Mouse (Mus musculus): ENCODE measurements around the gene Adam1b.
"Not testable (repeated sequence)": the region's sequence is repeated elsewhere in the genome, so short reads cannot be mapped to it uniquely, and the experiment has no call there.

Gene Adam1b

DNA sequence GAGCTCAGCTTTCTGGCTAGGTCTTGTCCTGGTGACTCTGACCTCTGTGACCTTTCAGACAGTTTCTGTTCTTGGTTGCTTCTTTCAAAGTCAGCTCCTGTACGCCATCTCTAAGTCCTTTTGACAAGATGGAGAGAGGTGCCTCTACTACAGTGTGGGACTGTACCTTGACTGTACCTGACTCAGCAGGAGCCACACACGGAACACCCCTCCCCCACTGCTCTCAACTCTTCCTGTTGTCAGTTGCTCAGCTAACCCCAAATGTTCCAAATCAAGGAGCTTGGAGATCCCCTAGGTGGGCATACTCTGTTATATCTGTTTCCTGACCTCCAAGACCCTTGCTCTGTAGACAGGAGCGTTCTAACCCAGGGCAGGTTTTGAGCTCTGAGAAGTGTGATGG lies at the start of gene Adam1b:
Gene Adam1b (minus strand): TSS at position 205 of the 400 bp plus-strand sequence.
- no peak for DNase-seq (ENCODE audit: low read depth, low spot score)

DNA sequence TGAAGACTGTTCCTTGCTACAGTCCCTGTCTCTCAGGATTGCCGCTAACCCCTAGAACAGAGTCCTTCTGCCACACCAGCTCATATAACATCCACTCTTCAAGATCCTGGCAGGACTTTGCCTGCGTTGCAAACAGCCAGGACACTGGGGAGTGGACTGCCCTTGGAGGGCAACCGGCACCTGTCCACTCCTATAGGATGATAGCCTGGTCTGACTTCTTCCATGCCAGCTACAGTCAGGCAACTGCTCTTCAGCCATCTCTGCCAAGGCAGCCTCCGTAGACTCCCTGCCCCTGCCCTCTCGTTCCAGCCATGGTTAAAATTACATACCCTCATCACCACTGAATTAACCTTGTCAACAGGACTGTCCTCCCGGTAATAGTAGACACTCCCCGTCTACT lies 46.0 kb upstream of the Adam1b start:
- no peak for DNase-seq (ENCODE audit: low read depth, low spot score)

DNA sequence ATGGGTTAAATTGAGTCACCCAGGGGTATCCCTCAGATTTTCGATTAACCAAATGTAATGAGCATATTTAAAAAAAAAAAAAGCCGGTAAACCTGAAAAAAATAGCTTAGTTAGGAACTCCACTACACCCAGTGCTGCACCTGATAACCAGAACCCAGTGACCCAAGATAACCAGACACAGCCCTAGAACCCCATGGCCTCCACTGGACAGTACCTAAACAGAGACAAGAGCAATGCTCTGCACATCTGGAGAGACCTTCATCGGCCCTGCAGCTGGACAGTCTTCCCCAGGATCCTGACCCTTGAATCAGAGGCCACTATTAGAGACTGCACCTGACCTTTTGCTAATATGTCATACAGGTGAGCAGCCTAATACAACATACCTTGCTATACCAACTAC lies 43.8 kb upstream of the Adam1b start:
- DNase-seq (ENCODE audit: low read depth, low spot score) = no peak

DNA sequence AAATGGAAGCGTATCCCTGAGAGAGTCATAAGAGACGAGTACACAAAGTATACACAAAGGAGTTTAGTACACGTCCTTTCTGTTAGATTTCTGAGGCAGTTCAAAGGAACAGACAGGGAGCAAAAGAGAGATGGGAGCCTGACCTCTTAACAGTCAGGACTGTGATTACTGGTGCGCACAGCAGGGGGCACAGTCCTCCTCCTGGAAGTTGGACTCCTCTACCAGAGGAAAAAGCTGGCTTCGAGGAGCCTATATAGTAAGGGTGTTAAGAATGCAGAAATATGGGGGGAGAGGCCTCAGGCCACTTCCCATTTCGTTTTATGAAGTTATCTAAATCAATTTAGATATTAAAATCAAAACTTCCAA lies 43.3 kb upstream of the Adam1b start:
- no peak for DNase-seq (ENCODE audit: low read depth, low spot score)

DNA sequence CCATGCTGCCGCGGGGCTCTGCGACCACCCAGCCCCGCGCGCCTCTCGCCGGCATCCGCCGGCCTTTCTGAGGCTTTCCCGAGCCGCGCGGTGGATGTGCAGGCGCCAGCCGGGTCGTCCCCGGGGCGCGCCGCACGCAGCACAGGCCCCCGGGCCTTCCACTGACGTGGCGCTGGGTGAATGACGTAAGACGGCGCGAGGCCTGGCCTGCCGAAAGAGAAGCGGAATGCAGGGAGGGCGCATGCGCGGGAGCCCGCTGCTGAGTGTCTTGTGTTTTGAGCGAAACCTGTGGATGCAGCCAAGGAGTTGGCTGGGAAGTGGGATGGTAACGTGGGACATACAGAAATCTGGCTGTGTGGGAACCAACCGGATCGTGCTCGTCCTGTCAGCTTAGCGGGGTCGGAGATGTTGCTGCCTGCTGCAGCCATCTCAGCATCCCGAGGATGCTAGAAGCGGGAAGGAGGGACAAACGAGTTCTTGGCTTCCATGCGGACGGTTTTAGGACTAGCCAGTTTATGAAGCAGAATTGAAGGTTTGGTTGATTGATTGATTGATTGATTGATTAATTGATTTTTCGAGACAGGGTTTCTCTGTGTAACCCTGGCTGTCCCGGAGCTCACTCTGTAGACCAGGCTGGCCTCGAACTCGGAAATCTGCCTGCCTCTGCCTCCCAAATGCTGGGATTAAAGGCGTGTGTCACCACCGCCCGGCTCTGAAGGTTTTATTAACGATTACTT lies 42.7 kb upstream of the Adam1b start, which contains the start of gene Mapkapk5:
Gene Mapkapk5 (minus strand): TSS at position 113 of the 737 bp plus-strand sequence.
- peak; percentile 90 for DNase-seq (ENCODE audit: low read depth, low spot score)

DNA sequence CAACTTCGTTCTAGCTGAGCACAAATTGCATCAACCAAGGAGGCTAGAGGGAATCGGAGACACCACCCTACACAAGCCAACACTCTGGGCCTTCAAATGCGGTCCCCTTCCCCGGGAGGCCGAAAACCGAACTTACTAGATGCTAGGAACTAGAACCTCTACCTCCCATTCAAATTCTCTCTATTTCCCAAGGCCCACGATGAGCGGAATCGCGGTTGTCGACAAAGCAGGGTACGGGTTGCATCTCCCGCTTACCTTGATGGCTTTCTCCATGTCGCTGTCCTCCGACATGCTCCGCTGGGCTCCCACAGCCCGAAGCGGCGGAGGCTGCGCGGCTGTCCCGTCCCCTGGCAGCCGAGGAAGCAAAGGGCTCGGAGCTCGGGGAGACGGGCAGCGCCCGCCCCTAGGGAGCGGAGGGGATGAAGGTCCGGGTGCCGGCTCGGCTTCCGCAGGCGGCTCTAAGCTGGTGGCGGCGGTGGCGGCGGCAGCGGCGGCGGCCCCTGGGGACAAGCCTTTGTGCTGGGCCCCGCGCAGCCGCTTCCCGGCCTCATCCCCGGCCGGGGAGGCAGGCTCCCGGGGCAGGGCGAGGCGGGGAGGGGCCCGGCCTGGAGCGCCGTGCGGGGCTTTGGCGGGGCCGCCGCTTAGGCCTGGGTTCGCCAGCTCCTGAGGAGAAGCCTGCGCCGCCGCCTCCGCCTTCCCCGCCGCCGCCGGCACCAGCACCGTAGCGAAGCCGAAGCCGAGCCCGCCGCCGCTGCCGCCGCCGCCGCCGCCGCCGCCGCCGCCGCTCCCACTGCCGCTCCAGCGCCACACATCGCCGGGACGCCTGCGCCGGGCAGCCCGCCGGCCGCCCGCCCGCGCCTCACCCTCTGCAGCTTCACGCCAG lies 41.9 kb upstream of the Adam1b start, which contains the start of the genes Adam1a and Gm42878:
Gene Adam1a (minus strand): TSS at position 573 of the 883 bp plus-strand sequence.
Gene Gm42878 (minus strand): TSS at position 573 of the 883 bp plus-strand sequence.
- no peak for DNase-seq (ENCODE audit: low read depth, low spot score)

DNA sequence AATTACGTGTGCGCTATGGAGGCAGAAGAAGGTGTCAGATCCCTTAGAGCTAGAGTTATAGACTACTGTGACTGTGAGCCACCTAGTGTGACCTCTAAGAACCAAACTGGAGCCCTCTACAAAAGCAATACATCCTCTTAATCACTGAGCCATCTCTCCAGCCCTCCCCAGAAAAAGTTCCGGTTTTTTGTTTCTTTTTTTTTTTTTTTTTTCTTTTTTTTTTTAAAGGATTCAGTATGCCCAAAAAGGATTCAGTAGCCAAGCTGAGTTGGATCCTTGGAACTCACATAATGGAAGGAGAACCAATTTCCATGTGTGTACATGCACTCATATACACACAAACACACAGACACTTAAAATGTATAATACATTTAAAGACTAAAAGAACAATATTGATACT lies 40.1 kb upstream of the Adam1b start:
- no peak for DNase-seq (ENCODE audit: low read depth, low spot score)

DNA sequence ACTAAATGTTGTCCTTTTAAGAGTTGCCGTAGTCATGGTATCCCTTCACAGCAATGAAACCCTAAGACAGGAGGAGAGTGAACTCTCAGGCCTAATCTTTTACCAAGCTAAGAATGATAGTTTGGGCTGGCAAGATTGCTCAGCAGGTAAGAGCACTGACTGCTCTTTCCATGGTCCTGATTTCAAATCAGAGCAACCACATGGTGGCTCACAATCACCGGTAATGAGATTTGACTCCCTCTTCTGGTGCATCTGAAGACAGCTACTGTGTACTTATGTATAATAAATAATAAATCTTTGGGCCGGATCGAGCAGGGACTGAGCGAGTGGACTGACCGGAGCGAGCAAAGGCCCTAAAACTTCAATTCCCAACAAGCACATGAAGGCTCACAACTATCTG lies 38.0 kb upstream of the Adam1b start:
- no peak for DNase-seq (ENCODE audit: low read depth, low spot score)

DNA sequence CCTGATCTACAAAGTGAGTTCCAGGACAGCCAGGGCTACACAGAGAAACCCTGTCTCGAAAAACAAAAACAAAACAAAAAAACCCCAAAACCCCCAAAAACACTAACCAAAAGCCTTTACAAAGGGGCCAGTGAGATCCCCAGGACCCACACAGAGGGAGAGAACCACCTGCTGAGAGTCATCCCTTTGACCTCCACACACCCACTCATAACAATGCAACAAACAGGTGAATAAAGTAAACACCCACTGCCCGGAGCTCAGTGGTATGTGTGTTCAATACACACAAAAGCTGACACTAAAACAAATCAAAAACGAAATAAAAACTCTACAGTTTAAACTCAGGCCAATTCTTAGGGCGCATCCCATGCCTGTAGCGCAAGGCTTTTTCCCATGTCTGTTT lies 36.8 kb upstream of the Adam1b start:
- DNase-seq (ENCODE audit: low read depth, low spot score) = no peak

DNA sequence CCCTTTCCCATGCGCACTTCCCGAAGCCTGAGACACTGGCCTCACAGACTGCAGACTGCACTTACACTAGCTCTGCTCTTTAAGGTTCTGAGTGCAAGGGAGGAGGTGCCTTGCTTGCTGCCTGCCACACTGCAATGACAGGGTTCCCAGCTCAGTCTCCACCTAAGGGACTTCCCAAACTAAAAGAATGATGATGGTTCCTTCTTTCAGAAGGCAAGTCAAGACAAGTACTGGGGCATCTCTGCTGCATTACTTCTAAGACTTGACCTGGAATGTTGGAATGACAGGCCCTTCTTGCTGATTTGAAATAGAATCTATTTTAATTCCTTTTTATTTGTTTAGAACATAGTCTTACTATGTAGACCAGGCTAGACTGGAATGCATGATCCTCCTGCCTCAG lies 34.4 kb upstream of the Adam1b start:
- DNase-seq (ENCODE audit: low read depth, low spot score) = no peak

DNA sequence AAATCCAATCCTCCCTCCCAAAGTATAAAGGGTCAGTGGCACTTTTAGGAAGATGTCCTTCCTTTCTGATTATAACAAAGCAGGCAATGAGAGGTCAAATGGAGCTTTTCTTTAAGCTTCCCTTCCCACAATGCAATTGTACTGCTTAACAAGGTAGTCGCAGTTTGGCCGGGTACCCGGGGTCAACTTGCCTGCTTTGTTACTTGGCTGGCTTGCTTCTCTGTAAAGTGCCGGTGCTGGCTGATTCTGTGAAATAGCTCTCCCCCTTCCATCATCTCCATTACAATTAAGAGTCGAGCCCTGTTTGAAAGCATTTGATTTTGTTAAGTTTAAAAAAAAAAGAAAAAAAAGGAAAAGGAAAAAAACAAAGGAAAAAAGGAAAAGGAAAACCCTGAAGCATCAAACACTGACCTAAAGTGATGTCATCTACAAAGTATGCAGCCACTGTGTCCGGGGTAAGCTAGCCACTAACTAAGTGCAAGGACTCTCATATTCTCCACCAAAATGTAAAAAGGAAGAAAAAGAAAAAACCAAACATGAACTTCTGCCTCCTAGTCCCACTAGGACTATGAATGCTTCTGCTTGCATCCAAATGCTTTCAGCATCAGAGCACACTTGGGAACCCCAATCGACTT lies 33.8 kb upstream of the Adam1b start:
- no peak for DNase-seq (ENCODE audit: low read depth, low spot score)

DNA sequence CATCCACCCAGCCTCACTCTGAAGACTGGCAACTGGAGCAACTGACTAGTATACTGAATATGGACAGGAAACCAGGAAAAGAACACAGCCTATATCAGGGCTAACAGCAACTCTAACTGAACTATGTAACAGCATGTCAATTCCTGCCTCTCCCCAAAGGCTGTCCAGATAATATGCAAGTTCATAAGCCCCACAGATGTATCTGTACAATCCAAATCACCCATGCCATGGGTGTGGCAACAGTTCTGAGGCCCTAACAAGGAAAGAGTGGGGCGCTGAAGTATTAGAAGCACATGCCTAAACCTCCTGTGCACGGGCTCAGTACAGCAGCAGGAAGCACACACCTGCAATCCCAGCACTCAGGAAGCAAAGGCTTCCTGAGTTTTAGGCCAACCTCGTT lies 31.9 kb upstream of the Adam1b start:
- DNase-seq (ENCODE audit: low read depth, low spot score) = no peak

DNA sequence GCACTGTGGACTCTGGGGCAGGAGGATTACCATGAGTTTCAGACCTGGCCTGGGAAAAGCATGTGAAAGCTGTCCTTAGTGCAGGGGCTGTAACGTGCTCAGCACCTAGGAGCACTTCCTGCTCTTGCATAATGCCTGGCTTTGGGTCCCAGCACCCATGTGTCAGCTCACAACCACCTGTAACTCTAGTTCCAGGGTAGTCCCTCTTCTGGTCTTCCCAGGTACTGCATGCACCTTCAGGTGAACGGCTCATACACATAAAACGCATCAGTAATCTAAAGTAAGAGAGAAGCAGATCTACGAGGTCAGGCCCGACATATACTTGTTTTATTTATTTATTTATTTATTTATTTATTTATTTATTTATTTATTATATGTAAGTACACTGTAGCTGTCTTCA lies 31.3 kb upstream of the Adam1b start:
- DNase-seq (ENCODE audit: low read depth, low spot score) = peak; percentile 33

DNA sequence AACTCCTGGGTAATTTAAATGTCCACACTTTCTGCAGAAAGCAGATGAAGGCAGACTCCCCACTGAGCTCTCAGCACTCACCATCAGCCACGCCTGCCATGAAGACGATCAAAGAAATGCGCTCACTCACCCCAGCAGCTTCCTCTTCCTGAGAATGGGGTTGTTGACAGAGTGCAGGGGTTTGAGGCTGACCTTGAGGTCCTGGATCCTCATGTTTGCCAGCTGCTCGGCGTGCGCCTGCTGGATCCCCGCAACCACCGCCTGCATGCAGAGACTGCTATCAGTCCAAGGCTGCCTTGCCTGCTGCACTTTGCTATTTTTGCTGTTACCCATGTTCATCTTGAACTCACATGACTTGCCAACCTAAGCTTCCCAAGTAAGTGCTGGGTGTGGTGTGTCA lies 23.7 kb upstream of the Adam1b start:
- DNase-seq (ENCODE audit: low read depth, low spot score) = no peak

DNA sequence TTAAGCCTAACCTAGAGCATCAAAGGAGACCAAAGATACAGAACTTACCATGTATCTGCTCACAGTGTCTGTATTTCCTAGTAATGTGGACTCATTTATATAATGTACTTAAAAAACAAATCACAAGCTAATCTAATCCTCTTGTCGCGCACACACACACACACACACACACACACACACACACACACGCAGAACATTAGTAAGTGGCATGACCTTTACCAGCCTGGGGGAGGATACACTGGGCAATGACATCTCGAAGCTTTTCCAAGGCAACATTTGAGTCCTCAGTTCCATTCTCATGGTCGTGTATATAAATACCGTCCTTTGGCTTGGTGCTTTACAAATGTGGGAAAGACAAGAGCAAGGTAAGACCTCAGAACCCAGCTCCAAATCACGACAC lies 23.3 kb upstream of the Adam1b start:
- DNase-seq (ENCODE audit: low read depth, low spot score) = no peak

DNA sequence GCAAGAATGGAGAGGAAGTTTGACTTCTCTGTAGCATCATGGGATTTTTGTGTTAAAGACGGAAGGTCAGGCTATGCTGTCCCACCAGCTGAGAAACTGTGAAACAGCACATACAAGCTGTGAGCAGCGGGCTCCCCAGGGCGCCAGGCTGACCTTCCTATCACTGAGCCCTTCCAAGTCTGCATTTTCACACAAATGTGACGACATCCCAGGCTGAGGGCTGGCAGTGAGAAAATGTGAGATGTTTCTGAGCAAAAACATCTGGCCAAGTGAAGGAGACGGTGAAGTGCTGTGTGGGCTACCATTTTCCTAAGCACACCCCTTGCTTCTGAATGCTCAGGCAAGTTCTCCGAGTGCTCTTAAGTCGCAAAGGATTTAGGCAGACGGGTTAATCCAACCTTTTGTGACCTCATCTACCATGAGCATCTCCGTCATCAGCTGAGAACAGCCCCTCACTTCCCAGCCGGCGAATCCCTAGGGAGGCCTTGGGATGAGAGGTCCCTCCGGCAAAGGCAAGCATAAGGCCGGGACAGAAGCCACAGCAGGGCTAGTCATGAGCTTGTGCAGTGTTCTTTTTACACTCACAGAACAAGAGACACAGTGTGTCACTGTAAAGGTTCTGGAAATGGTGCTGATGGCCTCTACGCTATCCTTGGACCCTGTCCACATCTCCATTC lies 22.7 kb upstream of the Adam1b start:
- DNase-seq (ENCODE audit: low read depth, low spot score) = no peak

DNA sequence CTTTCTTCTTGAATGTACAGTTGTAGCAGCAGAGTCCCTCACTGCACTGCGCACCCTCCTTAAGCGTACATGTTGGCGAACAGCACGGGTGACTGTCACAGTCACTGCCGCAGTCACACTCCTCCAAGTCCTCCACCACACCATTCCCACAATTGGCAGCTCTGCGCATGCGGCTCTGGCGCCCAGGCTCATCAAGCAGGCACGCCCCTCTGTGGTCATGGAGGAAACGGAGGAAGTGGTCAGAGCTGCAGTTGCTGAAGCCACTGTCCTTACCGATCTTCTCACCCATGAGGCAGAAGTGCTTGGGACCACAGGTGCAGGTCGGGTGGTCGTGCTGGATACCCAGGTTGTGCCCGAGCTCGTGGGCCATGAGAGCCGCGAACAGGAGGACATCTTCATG lies 16.5 kb upstream of the Adam1b start:
- DNase-seq (ENCODE audit: low read depth, low spot score) = not testable (repeated sequence)

DNA sequence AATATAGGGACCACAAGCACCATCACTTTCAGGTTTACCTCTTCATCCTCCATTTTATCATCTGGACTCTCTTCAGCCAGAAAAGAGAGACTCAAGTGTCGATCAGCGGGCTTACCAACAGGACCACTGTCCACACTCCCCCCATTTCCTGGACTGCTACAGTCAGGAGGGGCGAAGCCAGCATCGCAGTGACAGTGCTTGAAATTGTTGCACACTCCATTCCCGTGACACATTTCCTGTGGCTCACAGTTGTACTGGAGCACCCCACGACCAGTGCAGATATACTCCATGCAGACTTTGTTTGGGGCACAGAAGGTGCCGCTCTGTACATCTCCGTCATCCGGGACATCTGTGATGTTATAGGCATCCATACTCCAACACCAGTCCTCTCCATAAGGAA lies 15.7 kb upstream of the Adam1b start:
- DNase-seq (ENCODE audit: low read depth, low spot score) = no peak

DNA sequence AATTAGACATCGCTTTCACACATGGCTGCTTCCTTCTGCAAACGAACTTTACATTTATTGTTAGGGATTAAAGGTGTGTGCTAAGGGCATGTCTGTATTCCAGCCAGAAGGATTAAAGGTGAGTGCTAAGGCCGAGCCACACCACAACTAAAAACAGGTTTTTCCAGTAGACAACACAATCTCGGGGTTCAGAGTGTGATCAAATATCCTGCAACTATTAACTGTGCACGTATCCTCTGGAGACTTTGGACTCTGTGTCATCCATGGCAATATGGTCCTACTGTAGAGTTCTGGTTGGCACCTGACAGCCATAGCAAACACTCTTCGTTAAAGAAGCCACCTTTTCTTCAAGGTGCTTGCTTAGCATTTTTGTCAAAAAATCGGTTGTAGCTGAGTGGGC lies 6.8 kb upstream of the Adam1b start:
- no peak for DNase-seq (ENCODE audit: low read depth, low spot score)

DNA sequence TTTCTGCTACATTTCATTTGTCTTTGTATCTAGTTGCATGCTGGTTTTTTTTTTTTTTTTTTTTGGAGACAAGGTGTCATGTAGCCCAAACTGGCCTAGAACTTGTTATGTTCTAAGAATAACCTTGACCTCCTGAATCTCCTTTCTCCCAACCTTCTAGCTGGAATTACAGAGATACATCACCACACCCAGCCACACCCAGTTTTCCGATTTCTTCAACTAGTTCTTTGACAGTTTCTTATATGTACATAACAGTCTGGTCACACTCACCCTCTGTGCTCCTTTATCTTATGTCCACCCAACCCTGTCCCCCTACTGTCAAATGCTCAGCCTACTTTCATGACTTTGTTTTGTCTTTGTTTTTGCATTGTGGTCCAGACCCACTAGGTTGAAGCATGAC lies 3.6 kb upstream of the Adam1b start:
- no peak for DNase-seq (ENCODE audit: low read depth, low spot score)

DNA sequence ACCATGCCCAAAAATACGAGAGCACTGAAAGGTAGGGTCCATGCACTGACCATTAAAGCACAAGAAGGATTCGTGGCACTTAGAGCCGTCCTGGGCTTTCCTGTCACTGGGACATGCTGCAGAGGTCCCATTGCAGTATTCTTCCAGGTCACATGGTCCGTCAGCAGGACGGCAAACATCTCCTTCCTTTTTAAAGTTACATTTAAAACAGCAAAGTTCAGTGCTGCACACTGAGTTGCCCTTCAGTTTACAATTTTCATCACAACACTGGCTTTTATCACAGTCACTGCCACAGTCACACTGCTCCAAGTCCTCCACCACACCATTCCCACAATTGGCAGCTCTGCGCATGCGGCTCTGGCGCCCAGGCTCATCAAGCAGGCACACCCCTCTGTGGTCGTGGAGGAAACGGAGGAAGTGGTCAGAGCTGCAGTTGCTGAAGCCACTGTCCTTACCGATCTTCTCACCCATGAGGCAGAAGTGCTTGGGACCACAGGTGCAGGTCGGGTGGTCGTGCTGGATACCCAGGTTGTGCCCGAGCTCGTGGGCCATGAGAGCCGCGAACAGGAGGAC lies 1.7 kb downstream of the Adam1b start:
- not testable (repeated sequence) for DNase-seq (ENCODE audit: low read depth, low spot score)

Data from WW6 (cell line).